Mouse (Mus musculus): Measurements from ENCODE around the gene Catsper3. TPM values are rescaled to one million over a fixed set of nuclear protein-coding genes. Genes with fewer than 3 reads are reported as not detected.

Gene Catsper3
- total and polyA plus RNA-seq, 2 experiments = not detected

GRCm38 (mm10) chr13:55760576-55760975 is 23.8 kb upstream of the Catsper3 start:
- WGBS = 79% methylated on average over 10 of the region's 10 CpGs
- H3K9ac ChIP-seq (ENCODE audit: low read depth, low read length) = no peak overlapping the region

GRCm38 (mm10) chr13:55761486-55761885 is 22.9 kb upstream of the Catsper3 start:
- TF ChIP-seq CTCF (IDR thresholded peaks at IDR 0.05; ENCODE audit: low read depth, low read length) (no peak), POLR2A (IDR thresholded peaks at IDR 0.05; ENCODE audit: extremely low read depth, insufficient read depth, low read length) (no peak)
- Histone ChIP-seq H3K4me1 (ENCODE audit: control insufficient read depth, insufficient read depth, low read length) (no peaks in the 10 kb centered on the region), H3K9ac (ENCODE audit: low read depth, low read length) (no peak overlapping the region), H3K27me3 (ENCODE audit: control insufficient read depth, insufficient read depth, low read length) (no peaks in the 10 kb centered on the region), H3K27ac (replicated peaks; ENCODE audit: insufficient read depth, low read depth, low read length) (no peak overlapping the region), H3K4me3 (ENCODE audit: insufficient read depth, low read depth, low read length) (no peak overlapping the region), H3K36me3 (ENCODE audit: control insufficient read depth, insufficient read depth, low read length) (no peaks in the 10 kb centered on the region), H3K79me2 (ENCODE audit: control insufficient read depth, insufficient read depth, low read length) (no peaks in the 10 kb centered on the region)
- WGBS = 93% methylated on average over 10 of the region's 10 CpGs
- DNase-seq (ENCODE audit: extremely low read depth, low read depth, low spot score) = no peak

More at GRCm38 (mm10) chr13:55760576-55760975, 23.8 kb upstream of the Catsper3 start:
- no peaks in the 10 kb centered on the region for H3K27me3 ChIP-seq (ENCODE audit: control insufficient read depth, insufficient read depth, low read length)
- H3K4me1 ChIP-seq (ENCODE audit: control insufficient read depth, insufficient read depth, low read length) = no peaks in the 10 kb centered on the region
- no peak overlapping the region for H3K4me3 ChIP-seq (ENCODE audit: insufficient read depth, low read depth, low read length)
- no peak for TF ChIP-seq CTCF (IDR thresholded peaks at IDR 0.05; ENCODE audit: low read depth, low read length)
- no peak for TF ChIP-seq POLR2A (IDR thresholded peaks at IDR 0.05; ENCODE audit: extremely low read depth, insufficient read depth, low read length)
- no peaks in the 10 kb centered on the region for H3K79me2 ChIP-seq (ENCODE audit: control insufficient read depth, insufficient read depth, low read length)
- no peaks in the 10 kb centered on the region for H3K36me3 ChIP-seq (ENCODE audit: control insufficient read depth, insufficient read depth, low read length)
- H3K27ac ChIP-seq (replicated peaks; ENCODE audit: insufficient read depth, low read depth, low read length) = no peak overlapping the region
- no peak for DNase-seq (ENCODE audit: extremely low read depth, low read depth, low spot score)

DNA sequence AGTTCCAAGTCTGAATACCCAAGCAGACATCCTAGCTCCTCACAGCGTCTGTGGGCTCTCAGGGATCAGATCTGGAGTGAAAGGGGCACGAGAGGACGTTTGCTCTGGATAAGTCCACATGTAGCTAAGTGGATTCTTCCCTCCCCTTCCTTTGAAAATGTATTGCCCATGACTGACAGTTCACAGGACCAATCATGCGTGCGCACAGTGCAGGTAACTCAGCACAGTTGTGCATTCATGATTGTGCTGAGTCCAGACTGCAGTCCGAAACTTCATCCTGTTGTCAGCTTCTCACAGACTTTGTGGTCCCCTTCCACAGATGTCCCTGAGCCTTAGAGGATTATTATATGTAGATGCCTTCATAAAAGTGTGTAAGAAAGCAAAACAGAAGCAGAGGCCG is 10.0 kb upstream of the Catsper3 start:
- no peak overlapping the region for H3K9ac ChIP-seq (ENCODE audit: low read depth, low read length)
- no peaks in the 10 kb centered on the region for H3K79me2 ChIP-seq (ENCODE audit: control insufficient read depth, insufficient read depth, low read length)
- peaks cover 20% of the 10 kb centered on the region for H3K36me3 ChIP-seq (ENCODE audit: control insufficient read depth, insufficient read depth, low read length)
- no peak overlapping the region for H3K4me3 ChIP-seq (ENCODE audit: insufficient read depth, low read depth, low read length)
- no peak for DNase-seq (ENCODE audit: extremely low read depth, low read depth, low spot score)
- H3K27ac ChIP-seq (replicated peaks; ENCODE audit: insufficient read depth, low read depth, low read length) = no peak overlapping the region
- WGBS = 94% methylated on average over 7 of the region's 7 CpGs
- TF ChIP-seq POLR2A (IDR thresholded peaks at IDR 0.05; ENCODE audit: extremely low read depth, insufficient read depth, low read length) (no peak), CTCF (IDR thresholded peaks at IDR 0.05; ENCODE audit: low read depth, low read length) (no peak)
- H3K27me3 ChIP-seq (ENCODE audit: control insufficient read depth, insufficient read depth, low read length) = no peaks in the 10 kb centered on the region
- no peaks in the 10 kb centered on the region for H3K4me1 ChIP-seq (ENCODE audit: control insufficient read depth, insufficient read depth, low read length)

- H3K9ac ChIP-seq (ENCODE audit: low read depth, low read length) = no peak overlapping the region
- peaks cover 20% of the 10 kb centered on the region for H3K36me3 ChIP-seq (ENCODE audit: control insufficient read depth, insufficient read depth, low read length)
- H3K4me3 ChIP-seq (ENCODE audit: insufficient read depth, low read depth, low read length) = no peak overlapping the region
- no peak overlapping the region for H3K27ac ChIP-seq (replicated peaks; ENCODE audit: insufficient read depth, low read depth, low read length)
- H3K79me2 ChIP-seq (ENCODE audit: control insufficient read depth, insufficient read depth, low read length) = no peaks in the 10 kb centered on the region
- 71% methylated on average over 11 of the region's 11 CpGs for WGBS
- no peaks in the 10 kb centered on the region for H3K27me3 ChIP-seq (ENCODE audit: control insufficient read depth, insufficient read depth, low read length)
- TF ChIP-seq CTCF (IDR thresholded peaks at IDR 0.05; ENCODE audit: low read depth, low read length) = no peak
- no peak for TF ChIP-seq POLR2A (IDR thresholded peaks at IDR 0.05; ENCODE audit: extremely low read depth, insufficient read depth, low read length)
- no peaks in the 10 kb centered on the region for H3K4me1 ChIP-seq (ENCODE audit: control insufficient read depth, insufficient read depth, low read length)
- DNase-seq (ENCODE audit: extremely low read depth, low read depth, low spot score) = no peak
These were observed 9.3 kb upstream of the Catsper3 start for GRCm38 (mm10) chr13:55775056-55775455.

GRCm38 (mm10) chr13:55786120-55786519 is 1.8 kb downstream of the Catsper3 start:
- no peak for DNase-seq (ENCODE audit: extremely low read depth, low read depth, low spot score)
- H3K36me3 ChIP-seq (ENCODE audit: control insufficient read depth, insufficient read depth, low read length) = no peaks in the 10 kb centered on the region
- H3K27ac ChIP-seq (replicated peaks; ENCODE audit: insufficient read depth, low read depth, low read length) = no peak overlapping the region
- no peaks in the 10 kb centered on the region for H3K4me1 ChIP-seq (ENCODE audit: control insufficient read depth, insufficient read depth, low read length)
- TF ChIP-seq POLR2A (IDR thresholded peaks at IDR 0.05; ENCODE audit: extremely low read depth, insufficient read depth, low read length) (no peak), CTCF (IDR thresholded peaks at IDR 0.05; ENCODE audit: low read depth, low read length) (no peak)
- no peak overlapping the region for H3K9ac ChIP-seq (ENCODE audit: low read depth, low read length)
- H3K4me3 ChIP-seq (ENCODE audit: insufficient read depth, low read depth, low read length) = no peak overlapping the region
- H3K27me3 ChIP-seq (ENCODE audit: control insufficient read depth, insufficient read depth, low read length) = no peaks in the 10 kb centered on the region
- 72% methylated on average over 11 of the region's 11 CpGs for WGBS
- no peaks in the 10 kb centered on the region for H3K79me2 ChIP-seq (ENCODE audit: control insufficient read depth, insufficient read depth, low read length)

- Histone ChIP-seq H3K36me3 (ENCODE audit: control insufficient read depth, insufficient read depth, low read length) (no peaks in the 10 kb centered on the region), H3K4me3 (ENCODE audit: insufficient read depth, low read depth, low read length) (no peak overlapping the region), H3K27ac (replicated peaks; ENCODE audit: insufficient read depth, low read depth, low read length) (no peak overlapping the region), H3K79me2 (ENCODE audit: control insufficient read depth, insufficient read depth, low read length) (no peaks in the 10 kb centered on the region), H3K9ac (ENCODE audit: low read depth, low read length) (no peak overlapping the region), H3K4me1 (ENCODE audit: control insufficient read depth, insufficient read depth, low read length) (no peaks in the 10 kb centered on the region), H3K27me3 (ENCODE audit: control insufficient read depth, insufficient read depth, low read length) (no peaks in the 10 kb centered on the region)
- 87% methylated on average over 2 of the region's 2 CpGs for WGBS
- TF ChIP-seq POLR2A (IDR thresholded peaks at IDR 0.05; ENCODE audit: extremely low read depth, insufficient read depth, low read length) (no peak), CTCF (IDR thresholded peaks at IDR 0.05; ENCODE audit: low read depth, low read length) (no peak)
- no peak for DNase-seq (ENCODE audit: extremely low read depth, low read depth, low spot score)
These were observed 16.9 kb downstream of the Catsper3 start for GRCm38 (mm10) chr13:55801246-55801645.
